Mouse (Mus musculus) layer of hippocampus, postnatal 14 days (tissue): ENCODE data around the gene Lrrc8c. TPM values are rescaled to one million over a fixed set of nuclear protein-coding genes. Genes with fewer than 3 reads are reported as not detected.
A peak's percentile ranks its signal among the peaks of the same experiment; 100 is the strongest.

ENCODE experiments used
- DNase-seq, 2 experiments: peaks; one replicate each; pipeline ENCODE4 v3.0.0; 2021 to 2022; ENCODE audit warnings: low spot score in 2 of 2, mixed read lengths in 1 of 2
- total RNA-seq, 2 experiments: library from RNA; stranded (reverse); gene quantifications; 2 replicates each; pipeline ENCODE4 v1.2.3; 2021

Gene Lrrc8c
- total RNA-seq, 2 experiments from 2014 or later = 29.0 to 32.0 TPM

GRCm38 (mm10) chr5:105547115-105547514, 27.9 kb downstream of the Lrrc8c start:
- no peak for DNase-seq

GRCm38 (mm10) chr5:105551808-105552207, 32.6 kb downstream of the Lrrc8c start:
- no peak for DNase-seq

- no peak for DNase-seq
These were observed 37.1 kb downstream of the Lrrc8c start for GRCm38 (mm10) chr5:105556291-105556690.

- no peak for DNase-seq
These were observed 38.2 kb downstream of the Lrrc8c start for GRCm38 (mm10) chr5:105557346-105557745.

GRCm38 (mm10) chr5:105557777-105558240, 38.6 kb downstream of the Lrrc8c start:
- DNase-seq = peak in 1 of 2 experiments; percentile 44

- no peak for DNase-seq
These were observed 39.3 kb downstream of the Lrrc8c start for GRCm38 (mm10) chr5:105558517-105558916.

GRCm38 (mm10) chr5:105561926-105562325, 42.7 kb downstream of the Lrrc8c start:
- no peak for DNase-seq

GRCm38 (mm10) chr5:105564761-105565160, 45.6 kb downstream of the Lrrc8c start:
- no peak for DNase-seq

GRCm38 (mm10) chr5:105565824-105566223, 46.6 kb downstream of the Lrrc8c start:
- DNase-seq = no peak

- no peak for DNase-seq
These were observed 47.7 kb downstream of the Lrrc8c start for GRCm38 (mm10) chr5:105566852-105567412.

- no peak for DNase-seq
These were observed 49.0 kb downstream of the Lrrc8c start for GRCm38 (mm10) chr5:105568043-105568747.

- no peak for DNase-seq
These were observed 50.0 kb downstream of the Lrrc8c start for GRCm38 (mm10) chr5:105569168-105569567.

GRCm38 (mm10) chr5:105572160-105572692, 53.0 kb downstream of the Lrrc8c start:
- DNase-seq = no peak

- DNase-seq = no peak
These were observed 53.7 kb downstream of the Lrrc8c start for GRCm38 (mm10) chr5:105572876-105573275.

GRCm38 (mm10) chr5:105574835-105575234, 55.6 kb downstream of the Lrrc8c start:
- DNase-seq = no peak

- no peak for DNase-seq
These were observed 56.7 kb downstream of the Lrrc8c start for GRCm38 (mm10) chr5:105575839-105576238.

- DNase-seq = no peak
These were observed 61.7 kb downstream of the Lrrc8c start for GRCm38 (mm10) chr5:105580909-105581308.

GRCm38 (mm10) chr5:105585929-105586328, 66.7 kb downstream of the Lrrc8c start:
- DNase-seq = no peak

- DNase-seq = no peak
These were observed 67.5 kb downstream of the Lrrc8c start for GRCm38 (mm10) chr5:105586655-105587054.

- no peak for DNase-seq
These were observed 68.3 kb downstream of the Lrrc8c start for GRCm38 (mm10) chr5:105587471-105587870.

GRCm38 (mm10) chr5:105588683-105589082, 69.5 kb downstream of the Lrrc8c start:
- DNase-seq = no peak

GRCm38 (mm10) chr5:105589119-105589518, 69.9 kb downstream of the Lrrc8c start:
- DNase-seq = no peak

- DNase-seq = no peak
These were observed 73.2 kb downstream of the Lrrc8c start for GRCm38 (mm10) chr5:105592396-105592795.
